In genomic region chr1:74305522-74305921, GRCm38 (mm10) we compare ENCODE assay signal across 8 mouse cellular contexts. TPM values are rescaled to one million over a fixed set of nuclear protein-coding genes. Genes with fewer than 3 reads are reported as not detected.
DNase-seq lines count a peak whose midpoint lies in the region; ATAC-seq lines count a peak whose summit lies in the region.

TSS of gene Tmbim1 (minus strand) at chr1:74305622.

- peak within 1 kb of the TSS; percentile 85 for H3K27ac ChIP-seq in kidney, embryonic 16.5 days (ENCODE audit: low read length)

- peak within 1 kb of the TSS; percentile 78 for H3K9ac ChIP-seq in kidney, embryonic 16.5 days (replicated peaks; ENCODE audit: low read length)

- H3K4me1 ChIP-seq in kidney, embryonic 16.5 days (ENCODE audit: insufficient read depth, low read length): peaks cover 17% of the 10 kb centered on the region

- DNase-seq in kidney, postnatal 14 days: no peak
- DNase-seq in gastrocnemius, postnatal 10 days: no peak
- no peak for DNase-seq in cerebellum, postnatal 36 days
- DNase-seq in kidney, postnatal 36 days: no peak

- H3K36me3 ChIP-seq in kidney, embryonic 16.5 days (ENCODE audit: insufficient read depth, low read length): no peaks in the 10 kb centered on the region

- no peaks in the 10 kb centered on the region for H3K9me3 ChIP-seq in kidney, embryonic 16.5 days (ENCODE audit: low read length)

- WGBS in kidney, embryonic 16.5 days: 70% methylated on average over 2 of the region's 2 CpGs

- peak within 1 kb of the TSS; percentile 68 for H3K4me3 ChIP-seq in kidney, embryonic 16.5 days (ENCODE audit: low read length)

- peak within 1 kb of the TSS; percentile 69 for H3K4me2 ChIP-seq in kidney, embryonic 16.5 days (replicated peaks; ENCODE audit: low read depth, low read length)

- no peak for ATAC-seq in kidney, embryonic 16.5 days (ENCODE audit: low FRiP score, low TSS enrichment)
- no peak for ATAC-seq in activated CD4-positive, CD25-positive, alpha-beta regulatory T cell, adult 4 months
- no peak for ATAC-seq in inflammation-experienced regulatory T-cells, adult 6 months
- no peak for ATAC-seq in megakaryocyte progenitor cell, adult 5-6 weeks (replicated peaks; ENCODE audit: poor library complexity)

- H3K27me3 ChIP-seq in kidney, embryonic 16.5 days (ENCODE audit: insufficient read depth, low read length): no peaks in the 10 kb centered on the region

RNA-seq across cellular contexts. Expression of gene Tmbim1, which starts in this region (rescaled TPM):
- polyA plus RNA-seq in kidney, embryonic 16.5 days (2015; fragmentation: Nextera tagmentation; extraction: Ambion mirVana): 33.5 and 35.1 TPM in 2 replicates
- 10 to 100 TPM; 13.1 to 16.1 TPM for polyA plus RNA-seq in activated CD4-positive, CD25-positive, alpha-beta regulatory T cell, adult 4 months (2017; shearing (Covaris generic))
- total RNA-seq in gastrocnemius, postnatal 10 days (2021): 10 to 100 TPM; 43.5 to 50.3 TPM
- 10 to 100 TPM; 15.7 to 27.4 (median 17.9) TPM for polyA plus RNA-seq in inflammation-experienced regulatory T-cells, adult 6 months (2017; shearing (Covaris generic))
- total RNA-seq in megakaryocyte progenitor cell, adult 5-6 weeks (2015): 13.6 and 13.8 TPM in 2 replicates
- total RNA-seq in megakaryocyte progenitor cell, adult 5-6 weeks (2017): 14.0 and 18.4 TPM in 2 replicates
